Mouse (Mus musculus): ENCODE data around the gene Olfr923.
"Not testable (repeated sequence)": the region's sequence is repeated elsewhere in the genome, so short reads cannot be mapped to it uniquely, and the experiment has no call there.

The Olfr923 gene

DNA sequence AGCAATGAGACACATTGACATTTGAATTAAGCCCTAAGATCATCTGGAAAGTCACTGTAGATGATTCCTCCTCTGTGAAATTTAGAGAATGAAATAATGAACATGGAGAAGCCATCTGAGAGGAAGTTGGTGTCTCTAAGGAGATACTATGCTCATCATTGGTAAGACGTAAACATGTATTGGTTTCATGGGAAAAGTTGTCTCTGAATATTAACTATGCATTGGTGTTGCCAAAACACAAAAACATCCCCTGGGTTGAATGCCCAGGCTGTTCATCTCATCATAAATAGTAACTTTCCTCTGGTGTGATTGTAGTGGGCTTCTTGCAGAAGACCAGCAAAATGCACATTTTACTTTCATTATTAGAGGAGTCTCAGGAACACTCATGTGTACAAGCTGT, at the start of gene Olfr923:
Gene Olfr923 (plus strand): TSS at position 301 of the 400 bp plus-strand sequence.
- no peak for DNase-seq

DNA sequence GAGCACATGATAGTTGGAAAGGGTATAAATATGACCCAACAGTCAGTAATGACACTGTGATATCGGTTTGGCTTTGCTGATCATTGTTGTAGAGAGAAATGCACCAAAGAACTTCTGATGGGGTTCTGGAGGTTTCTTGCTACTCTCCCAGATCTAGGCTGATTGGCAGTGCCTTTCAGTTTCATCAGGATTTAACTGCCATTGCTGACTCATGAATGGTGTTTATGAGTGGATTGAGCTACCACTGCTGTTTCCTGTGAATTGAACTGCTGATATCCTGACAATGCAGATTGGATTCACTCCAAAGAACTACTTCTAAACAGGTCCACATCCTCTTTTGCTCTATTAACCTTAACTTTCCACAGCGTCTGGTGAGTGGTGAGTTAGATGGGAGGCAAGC, 33.7 kb upstream of the Olfr923 start:
- DNase-seq: no peak

DNA sequence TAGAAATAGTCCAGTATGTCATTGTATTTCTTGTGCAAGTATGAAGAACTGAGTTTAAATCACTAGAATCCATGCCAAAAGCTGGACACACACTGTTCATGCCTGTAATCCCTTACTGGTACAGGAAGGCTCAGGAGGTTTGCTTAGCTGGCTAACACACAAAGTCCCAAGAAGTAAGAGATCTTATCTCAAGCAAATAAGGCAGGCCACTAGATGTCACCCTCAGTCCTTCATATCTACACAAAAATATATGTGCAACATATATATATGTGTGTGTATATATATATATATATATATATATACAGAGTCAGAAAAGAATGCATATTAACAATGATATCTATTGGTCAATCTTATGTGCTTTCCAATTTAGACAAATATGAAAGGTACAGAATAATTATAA, 20.6 kb upstream of the Olfr923 start:
- peak; percentile 9 for DNase-seq

DNA sequence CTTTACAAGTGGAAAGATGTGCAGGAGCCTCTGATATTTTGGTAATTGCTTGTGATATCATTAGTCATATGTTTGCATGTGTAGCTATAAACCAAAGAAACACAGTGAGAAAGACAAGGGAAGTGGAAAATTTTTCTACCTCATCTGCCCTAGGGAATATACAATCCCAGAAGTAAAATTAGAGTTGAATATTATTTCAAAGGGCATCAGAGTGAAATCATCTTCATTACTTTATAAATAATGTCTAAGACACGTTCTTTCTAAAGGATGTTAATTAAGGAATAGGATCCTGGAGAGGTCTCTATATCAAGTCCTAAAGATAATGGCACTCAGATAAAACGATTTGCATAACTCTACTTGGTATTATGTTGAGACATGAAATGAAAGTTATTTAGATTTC, 12.0 kb upstream of the Olfr923 start, which contains the start of gene Olfr922:
Gene Olfr922 (plus strand): TSS at position 301 of the 400 bp plus-strand sequence.
- DNase-seq: no peak

DNA sequence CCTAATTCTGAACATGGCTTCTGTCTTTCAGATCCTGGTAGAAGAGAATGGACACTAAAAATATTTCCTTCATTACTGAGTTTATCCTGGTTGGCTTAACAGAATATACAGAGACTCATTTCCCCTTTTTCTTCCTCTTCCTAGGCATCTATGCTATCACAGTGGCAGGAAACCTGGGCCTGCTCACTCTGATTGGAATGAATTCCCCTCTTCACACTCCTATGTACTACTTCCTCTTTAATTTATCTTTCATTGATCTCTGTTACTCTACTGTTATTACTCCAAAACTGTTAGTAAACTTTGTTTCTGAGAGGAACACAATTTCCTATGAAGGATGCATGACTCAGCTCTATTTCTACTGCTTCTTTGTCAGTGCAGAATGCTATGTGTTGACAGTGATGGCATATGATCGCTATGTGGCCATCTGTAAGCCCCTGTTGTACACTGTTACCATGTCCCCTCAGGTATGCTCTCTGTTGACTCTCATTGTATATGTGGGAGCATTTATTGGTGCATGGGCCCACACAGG, 10.8 kb upstream of the Olfr923 start:
- no peak for DNase-seq

DNA sequence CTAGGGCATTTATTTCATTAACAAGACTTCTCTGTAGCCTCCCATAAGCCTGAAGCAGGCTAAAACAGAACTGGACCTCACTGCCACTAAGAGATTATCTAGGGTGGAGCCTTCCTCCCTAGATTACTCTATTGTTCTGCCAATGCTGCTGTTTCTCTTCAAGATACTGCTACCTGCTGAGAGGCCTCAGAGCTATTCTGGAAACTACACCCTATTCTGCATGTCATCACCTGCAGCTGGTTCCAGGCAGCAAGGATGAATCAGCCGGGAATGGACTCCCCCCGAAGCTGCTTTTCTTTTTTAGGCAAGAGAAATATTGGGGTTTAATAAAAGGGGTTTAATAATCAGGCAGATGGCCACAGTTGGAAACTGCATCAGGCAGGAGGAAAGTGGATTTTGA, 6.7 kb downstream of the Olfr923 start:
- DNase-seq: no peak

DNA sequence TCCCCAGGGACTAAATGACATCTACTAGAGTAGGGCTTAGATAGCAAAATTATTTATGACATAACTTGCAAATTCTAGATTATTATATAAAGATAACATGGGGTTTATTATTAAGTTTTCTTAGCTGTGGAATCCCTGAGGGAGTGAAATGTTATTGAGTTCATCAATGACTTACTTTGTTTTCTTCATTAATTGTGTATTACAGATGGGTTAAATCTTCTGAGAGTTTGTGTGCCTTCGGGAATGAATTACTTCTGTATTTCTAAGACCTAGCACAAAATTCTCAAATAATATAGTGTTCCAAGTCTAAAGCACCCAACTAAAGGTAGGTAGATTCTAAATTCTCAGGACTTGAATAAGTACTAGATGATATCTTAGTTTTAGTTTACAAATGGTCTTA, 17.8 kb downstream of the Olfr923 start, which contains the start of gene Olfr924:
Gene Olfr924 (plus strand): TSS at position 301 of the 400 bp plus-strand sequence.
- no peak for DNase-seq

DNA sequence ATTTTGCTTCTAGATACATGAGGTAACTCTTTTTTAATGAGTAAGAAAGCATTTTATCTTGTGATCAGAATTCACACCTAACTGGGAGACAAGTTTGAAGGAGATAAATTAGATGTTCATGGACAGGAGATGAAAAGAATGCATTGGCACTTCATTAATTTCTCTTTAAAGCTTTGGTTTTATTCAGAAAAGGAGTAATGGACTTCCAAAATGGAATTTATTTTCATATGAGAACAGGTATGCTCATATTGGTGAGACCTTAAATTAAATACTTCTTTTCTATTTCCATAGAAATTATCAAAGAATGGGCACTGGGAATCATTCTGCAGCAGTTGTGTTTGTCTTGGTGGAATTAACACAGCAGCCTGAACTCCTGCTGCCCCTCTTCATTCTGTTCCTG, 28.4 kb downstream of the Olfr923 start, which contains the start of gene Olfr26:
Gene Olfr26 (plus strand): TSS at position 301 of the 400 bp plus-strand sequence.
- DNase-seq: no peak

DNA sequence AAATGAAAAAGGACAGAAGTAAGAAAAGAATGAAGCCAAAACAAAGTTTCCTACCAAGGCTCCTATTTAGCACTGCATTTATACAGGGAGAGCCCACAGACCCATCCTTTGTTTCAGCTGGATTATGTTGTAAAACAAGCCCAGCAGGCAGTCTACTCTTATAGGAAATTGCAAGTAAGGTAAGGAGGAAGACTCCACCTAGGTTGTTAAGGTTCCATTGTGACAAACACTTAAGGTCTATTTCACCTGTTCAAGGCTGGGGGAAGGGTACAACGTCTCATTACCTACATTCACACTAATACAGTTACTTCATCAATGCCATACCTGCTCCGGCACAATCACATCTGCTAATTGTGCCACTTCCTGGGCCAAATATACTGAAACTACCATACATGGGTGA, 48.5 kb downstream of the Olfr923 start:
- DNase-seq: not testable (repeated sequence)

DNA sequence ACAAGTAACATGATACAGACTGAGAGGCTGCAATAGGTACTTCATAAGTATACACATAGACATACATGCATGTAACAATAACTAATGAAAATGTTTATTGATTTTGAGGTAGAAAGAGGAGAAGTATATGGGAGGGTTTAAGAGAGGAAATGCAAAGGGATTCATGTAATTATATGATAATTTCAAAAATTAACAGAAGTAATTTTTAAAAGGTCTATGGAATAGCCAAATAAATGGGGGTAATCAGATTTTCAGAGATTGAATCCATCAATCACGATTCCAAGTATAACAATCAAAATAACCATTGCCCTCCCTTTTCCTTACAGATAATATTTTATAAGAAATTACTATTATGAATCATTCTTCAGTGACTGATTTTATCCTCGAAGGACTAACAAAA, 50.5 kb downstream of the Olfr923 start, which contains the start of gene Olfr926:
Gene Olfr926 (plus strand): TSS at position 301 of the 400 bp plus-strand sequence.
- DNase-seq: no peak
